Mouse (Mus musculus): Measurements from ENCODE around the gene Tmem269. TPM values are rescaled to one million over a fixed set of nuclear protein-coding genes. Genes with fewer than 3 reads are reported as not detected.

The Tmem269 gene
- polyA plus RNA-seq, 1 experiment from 2014 or later: 0.28 TPM

GRCm38 (mm10) chr4:119190618-119191017, 27.4 kb downstream of the Tmem269 start:
- no peak for ATAC-seq (ENCODE audit: low FRiP score, low read depth)
- H3K9me3 ChIP-seq: no peaks in the 10 kb centered on the region
- H3K4me3 ChIP-seq: no peak overlapping the region
- H3K4me1 ChIP-seq: no peaks in the 10 kb centered on the region
- H3K27me3 ChIP-seq (replicated peaks): 0 out of 2 replicates have a peak, but pooled peaks cover 2% of the 10 kb centered on the region
- no peaks in the 10 kb centered on the region for H3K36me3 ChIP-seq
- H3K9ac ChIP-seq: no peak overlapping the region
- H3K27ac ChIP-seq: no peak overlapping the region
- WGBS: 86% methylated on average over 8 of the region's 8 CpGs
- no peak overlapping the region for H3K4me2 ChIP-seq (replicated peaks)

GRCm38 (mm10) chr4:119189864-119190263, 28.2 kb downstream of the Tmem269 start, which contains the start of gene Ermap:
TSS of gene Ermap (minus strand) at chr4:119190011.
- no peak for ATAC-seq (ENCODE audit: low FRiP score, low read depth)
- 62% methylated on average over 6 of the region's 6 CpGs for whole genome bisulfite sequencing
- Histone ChIP-seq H3K27ac (no peak within 1 kb of the TSS), H3K27me3 (replicated peaks) (0 out of 2 replicates have a peak, but pooled peaks cover 2% of the 10 kb centered on the region), H3K9ac (no peak within 1 kb of the TSS), H3K4me1 (no peaks in the 10 kb centered on the region), H3K4me3 (no peak within 1 kb of the TSS), H3K36me3 (no peaks in the 10 kb centered on the region), H3K4me2 (replicated peaks) (no peak within 1 kb of the TSS), H3K9me3 (no peaks in the 10 kb centered on the region)

GRCm38 (mm10) chr4:119189392-119189791, 28.6 kb downstream of the Tmem269 start:
- 50% methylated on average over 6 of the region's 6 CpGs for WGBS
- Histone ChIP-seq H3K4me3 (no peak overlapping the region), H3K36me3 (no peaks in the 10 kb centered on the region), H3K9me3 (no peaks in the 10 kb centered on the region), H3K9ac (no peak overlapping the region), H3K27me3 (replicated peaks) (0 out of 2 replicates have a peak, but pooled peaks cover 2% of the 10 kb centered on the region), H3K4me2 (replicated peaks) (no peak overlapping the region), H3K4me1 (no peaks in the 10 kb centered on the region), H3K27ac (no peak overlapping the region)
- ATAC-seq (ENCODE audit: low FRiP score, low read depth): no peak

GRCm38 (mm10) chr4:119188060-119188785, 29.8 kb downstream of the Tmem269 start:
- no peak overlapping the region for H3K9ac ChIP-seq
- H3K9me3 ChIP-seq: no peaks in the 10 kb centered on the region
- no peak for ATAC-seq (ENCODE audit: low FRiP score, low read depth)
- H3K4me2 ChIP-seq (replicated peaks): no peak overlapping the region
- no peaks in the 10 kb centered on the region for H3K4me1 ChIP-seq
- no peak overlapping the region for H3K4me3 ChIP-seq
- H3K27me3 ChIP-seq (replicated peaks): 0 out of 2 replicates have a peak, but pooled peaks cover 2% of the 10 kb centered on the region
- WGBS: 63% methylated on average over 11 of the region's 11 CpGs
- no peaks in the 10 kb centered on the region for H3K36me3 ChIP-seq
- H3K27ac ChIP-seq: no peak overlapping the region

- Histone ChIP-seq H3K4me3 (no peak overlapping the region), H3K27me3 (replicated peaks) (0 out of 2 replicates have a peak, but pooled peaks cover 2% of the 10 kb centered on the region), H3K9me3 (no peaks in the 10 kb centered on the region), H3K4me1 (no peaks in the 10 kb centered on the region), H3K27ac (no peak overlapping the region), H3K4me2 (replicated peaks) (no peak overlapping the region), H3K36me3 (no peaks in the 10 kb centered on the region), H3K9ac (no peak overlapping the region)
- ATAC-seq (ENCODE audit: low FRiP score, low read depth): no peak
- WGBS: 86% methylated on average over 4 of the region's 4 CpGs
These were observed 32.2 kb downstream of the Tmem269 start for GRCm38 (mm10) chr4:119185771-119186170.

GRCm38 (mm10) chr4:119183525-119183924, 34.5 kb downstream of the Tmem269 start:
- 86% methylated on average over 1 of the region's 1 CpGs for WGBS
- no peak for ATAC-seq (ENCODE audit: low FRiP score, low read depth)
- Histone ChIP-seq H3K4me2 (replicated peaks) (no peak overlapping the region), H3K4me3 (no peak overlapping the region), H3K4me1 (no peaks in the 10 kb centered on the region), H3K9me3 (no peaks in the 10 kb centered on the region), H3K36me3 (no peaks in the 10 kb centered on the region), H3K27me3 (replicated peaks) (0 out of 2 replicates have a peak, but pooled peaks cover 2% of the 10 kb centered on the region), H3K9ac (no peak overlapping the region), H3K27ac (no peak overlapping the region)

GRCm38 (mm10) chr4:119181456-119181855, 36.6 kb downstream of the Tmem269 start:
- Histone ChIP-seq H3K4me2 (replicated peaks) (no peak overlapping the region), H3K4me1 (no peaks in the 10 kb centered on the region), H3K36me3 (no peaks in the 10 kb centered on the region), H3K27me3 (replicated peaks) (no peaks in the 10 kb centered on the region), H3K4me3 (no peak overlapping the region), H3K27ac (no peak overlapping the region), H3K9me3 (no peaks in the 10 kb centered on the region), H3K9ac (no peak overlapping the region)
- 90% methylated on average over 9 of the region's 9 CpGs for WGBS
- no peak for ATAC-seq (ENCODE audit: low FRiP score, low read depth)

GRCm38 (mm10) chr4:119180133-119180707, 37.8 kb downstream of the Tmem269 start:
- Histone ChIP-seq H3K27me3 (replicated peaks) (no peaks in the 10 kb centered on the region), H3K4me3 (no peak overlapping the region), H3K9ac (no peak overlapping the region), H3K36me3 (no peaks in the 10 kb centered on the region), H3K4me1 (no peaks in the 10 kb centered on the region), H3K27ac (no peak overlapping the region), H3K4me2 (replicated peaks) (no peak overlapping the region), H3K9me3 (no peaks in the 10 kb centered on the region)
- WGBS: 52% methylated on average over 4 of the region's 4 CpGs
- ATAC-seq (ENCODE audit: low FRiP score, low read depth): no peak

GRCm38 (mm10) chr4:119178331-119178730, 39.7 kb downstream of the Tmem269 start:
- no peak overlapping the region for H3K4me3 ChIP-seq
- no peak overlapping the region for H3K4me2 ChIP-seq (replicated peaks)
- ATAC-seq (ENCODE audit: low FRiP score, low read depth): no peak
- H3K9me3 ChIP-seq: no peaks in the 10 kb centered on the region
- 73% methylated on average over 18 of the region's 18 CpGs for WGBS
- H3K36me3 ChIP-seq: no peaks in the 10 kb centered on the region
- H3K27me3 ChIP-seq (replicated peaks): no peaks in the 10 kb centered on the region
- H3K9ac ChIP-seq: no peak overlapping the region
- no peak overlapping the region for H3K27ac ChIP-seq
- H3K4me1 ChIP-seq: 0 out of 2 replicates have a peak, but pooled peaks cover under 1% of the 10 kb centered on the region

GRCm38 (mm10) chr4:119177702-119178101, 40.3 kb downstream of the Tmem269 start:
- Histone ChIP-seq H3K4me1 (peaks cover 7% of the 10 kb centered on the region), H3K36me3 (no peaks in the 10 kb centered on the region), H3K9me3 (no peaks in the 10 kb centered on the region), H3K27me3 (replicated peaks) (no peaks in the 10 kb centered on the region), H3K4me3 (no peak overlapping the region), H3K27ac (no peak overlapping the region), H3K4me2 (replicated peaks) (no peak overlapping the region), H3K9ac (no peak overlapping the region)
- 77% methylated on average over 5 of the region's 5 CpGs for WGBS
- no peak for ATAC-seq (ENCODE audit: low FRiP score, low read depth)

GRCm38 (mm10) chr4:119173851-119174453, 44.1 kb downstream of the Tmem269 start, which contains the start of gene Zfp691:
TSS of gene Zfp691 (minus strand) at chr4:119174195.
- Histone ChIP-seq H3K27me3 (replicated peaks) (no peaks in the 10 kb centered on the region), H3K9me3 (no peaks in the 10 kb centered on the region), H3K36me3 (peaks cover 19% of the 10 kb centered on the region), H3K9ac (peak within 1 kb of the TSS; percentile 77), H3K27ac (0 out of 2 replicates have a peak within 1 kb of the TSS, but pooled peaks have one; percentile 7), H3K4me2 (replicated peaks) (peak within 1 kb of the TSS; percentile 67), H3K4me3 (peak within 1 kb of the TSS; percentile 75), H3K4me1 (peaks cover 16% of the 10 kb centered on the region)
- ATAC-seq (ENCODE audit: low FRiP score, low read depth): peak; percentile 100
- WGBS: under 1% methylated on average over 40 of the region's 40 CpGs

- ATAC-seq (ENCODE audit: low FRiP score, low read depth): no peak
These were observed 44.9 kb downstream of the Tmem269 start for GRCm38 (mm10) chr4:119172919-119173650.

More at GRCm38 (mm10) chr4:119172919-119173650, 44.9 kb downstream of the Tmem269 start:
- Histone ChIP-seq H3K36me3 (peaks cover 28% of the 10 kb centered on the region), H3K4me3 (peak overlapping the region; percentile 75), H3K27me3 (replicated peaks) (no peaks in the 10 kb centered on the region), H3K9ac (peak overlapping the region; percentile 77), H3K27ac (no peak overlapping the region), H3K4me1 (peaks cover 16% of the 10 kb centered on the region), H3K9me3 (no peaks in the 10 kb centered on the region), H3K4me2 (replicated peaks) (peak overlapping the region; percentile 67)
- WGBS: 45% methylated on average over 18 of the region's 18 CpGs
